Mouse (Mus musculus): Measurements from ENCODE around the gene N4bp3. TPM values are rescaled to one million over a fixed set of nuclear protein-coding genes. Genes with fewer than 3 reads are reported as not detected.
"Not testable (repeated sequence)": the region's sequence is repeated elsewhere in the genome, so short reads cannot be mapped to it uniquely, and the experiment has no call there.

Gene N4bp3
- polyA plus RNA-seq, 1 experiment from 2014 or later, result 12.9 TPM

- H3K4me2 ChIP-seq (ENCODE audit: low read length), result no peak overlapping the region
- H3K27ac ChIP-seq (ENCODE audit: low read length), result no peak overlapping the region
- peaks cover 8% of the 10 kb centered on the region for H3K4me1 ChIP-seq (replicated peaks; ENCODE audit: control insufficient read depth, insufficient read depth, low read length)
- ATAC-seq, result no peak
- 86% methylated on average over 5 of the region's 5 CpGs for WGBS
- no peak overlapping the region for H3K4me3 ChIP-seq (replicated peaks; ENCODE audit: low read length)
- H3K27me3 ChIP-seq (replicated peaks; ENCODE audit: control insufficient read depth, insufficient read depth, low read length), result no peaks in the 10 kb centered on the region
- H3K9me3 ChIP-seq (ENCODE audit: control insufficient read depth, low read length), result no peaks in the 10 kb centered on the region
- H3K36me3 ChIP-seq (ENCODE audit: control insufficient read depth, insufficient read depth), result peaks cover 44% of the 10 kb centered on the region
- H3K9ac ChIP-seq (replicated peaks; ENCODE audit: low read depth, low read length), result no peak overlapping the region
Measured at GRCm38 (mm10) chr11:51625187-51625820, 25.3 kb downstream of the N4bp3 start.

- Histone ChIP-seq H3K4me2 (ENCODE audit: low read length) (no peak overlapping the region), H3K9me3 (ENCODE audit: control insufficient read depth, low read length) (no peaks in the 10 kb centered on the region), H3K4me1 (replicated peaks; ENCODE audit: control insufficient read depth, insufficient read depth, low read length) (peaks cover 15% of the 10 kb centered on the region), H3K4me3 (replicated peaks; ENCODE audit: low read length) (no peak overlapping the region), H3K27me3 (replicated peaks; ENCODE audit: control insufficient read depth, insufficient read depth, low read length) (no peaks in the 10 kb centered on the region), H3K27ac (ENCODE audit: low read length) (no peak overlapping the region), H3K36me3 (ENCODE audit: control insufficient read depth, insufficient read depth) (peaks cover 39% of the 10 kb centered on the region), H3K9ac (replicated peaks; ENCODE audit: low read depth, low read length) (no peak overlapping the region)
- WGBS, result 89% methylated on average over 7 of the region's 7 CpGs
- no peak for ATAC-seq
Measured at GRCm38 (mm10) chr11:51622971-51623491, 27.6 kb downstream of the N4bp3 start.

GRCm38 (mm10) chr11:51621776-51622175 is 28.9 kb downstream of the N4bp3 start:
- Histone ChIP-seq H3K9ac (replicated peaks; ENCODE audit: low read depth, low read length) (no peak overlapping the region), H3K4me1 (replicated peaks; ENCODE audit: control insufficient read depth, insufficient read depth, low read length) (peaks cover 15% of the 10 kb centered on the region), H3K27ac (ENCODE audit: low read length) (no peak overlapping the region), H3K4me3 (replicated peaks; ENCODE audit: low read length) (no peak overlapping the region), H3K9me3 (ENCODE audit: control insufficient read depth, low read length) (no peaks in the 10 kb centered on the region), H3K27me3 (replicated peaks; ENCODE audit: control insufficient read depth, insufficient read depth, low read length) (no peaks in the 10 kb centered on the region), H3K4me2 (ENCODE audit: low read length) (no peak overlapping the region), H3K36me3 (ENCODE audit: control insufficient read depth, insufficient read depth) (peaks cover 35% of the 10 kb centered on the region)
- 93% methylated on average over 2 of the region's 2 CpGs for WGBS
- no peak for ATAC-seq

- Histone ChIP-seq H3K36me3 (ENCODE audit: control insufficient read depth, insufficient read depth) (peaks cover 24% of the 10 kb centered on the region), H3K4me2 (ENCODE audit: low read length) (peak overlapping the region; percentile 65)
Measured at GRCm38 (mm10) chr11:51620084-51620483, 30.6 kb downstream of the N4bp3 start.

GRCm38 (mm10) chr11:51619409-51620060 is 31.1 kb downstream of the N4bp3 start, which contains the start of gene Nhp2:
Gene Nhp2, plus strand, starts transcription at chr11:51619735.
- H3K27ac ChIP-seq (ENCODE audit: low read length), result no peak within 1 kb of the TSS
- H3K9ac ChIP-seq (replicated peaks; ENCODE audit: low read depth, low read length), result peak within 1 kb of the TSS; percentile 54
- H3K36me3 ChIP-seq (ENCODE audit: control insufficient read depth, insufficient read depth), result peaks cover 18% of the 10 kb centered on the region
- H3K27me3 ChIP-seq (replicated peaks; ENCODE audit: control insufficient read depth, insufficient read depth, low read length), result no peaks in the 10 kb centered on the region
- WGBS, result under 1% methylated on average over 51 of the region's 51 CpGs
- H3K9me3 ChIP-seq (ENCODE audit: control insufficient read depth, low read length), result no peaks in the 10 kb centered on the region
- peaks cover 22% of the 10 kb centered on the region for H3K4me1 ChIP-seq (replicated peaks; ENCODE audit: control insufficient read depth, insufficient read depth, low read length)
- ATAC-seq, result peak; percentile 96
- H3K4me2 ChIP-seq (ENCODE audit: low read length), result peak within 1 kb of the TSS; percentile 65
- H3K4me3 ChIP-seq (replicated peaks; ENCODE audit: low read length), result peak within 1 kb of the TSS; percentile 61

More at GRCm38 (mm10) chr11:51620084-51620483, 30.6 kb downstream of the N4bp3 start:
- WGBS, result 1% methylated on average over 11 of the region's 11 CpGs
- no peak overlapping the region for H3K27ac ChIP-seq (ENCODE audit: low read length)
- H3K27me3 ChIP-seq (replicated peaks; ENCODE audit: control insufficient read depth, insufficient read depth, low read length), result no peaks in the 10 kb centered on the region
- peak overlapping the region; percentile 54 for H3K9ac ChIP-seq (replicated peaks; ENCODE audit: low read depth, low read length)
- no peaks in the 10 kb centered on the region for H3K9me3 ChIP-seq (ENCODE audit: control insufficient read depth, low read length)
- peaks cover 22% of the 10 kb centered on the region for H3K4me1 ChIP-seq (replicated peaks; ENCODE audit: control insufficient read depth, insufficient read depth, low read length)
- peak overlapping the region; percentile 61 for H3K4me3 ChIP-seq (replicated peaks; ENCODE audit: low read length)
- no peak for ATAC-seq

- Histone ChIP-seq H3K4me1 (replicated peaks; ENCODE audit: control insufficient read depth, insufficient read depth, low read length) (peaks cover 22% of the 10 kb centered on the region), H3K4me2 (ENCODE audit: low read length) (peak overlapping the region; percentile 65), H3K36me3 (ENCODE audit: control insufficient read depth, insufficient read depth) (peaks cover 15% of the 10 kb centered on the region), H3K9ac (replicated peaks; ENCODE audit: low read depth, low read length) (no peak overlapping the region), H3K27ac (ENCODE audit: low read length) (no peak overlapping the region), H3K4me3 (replicated peaks; ENCODE audit: low read length) (peak overlapping the region; percentile 61), H3K27me3 (replicated peaks; ENCODE audit: control insufficient read depth, insufficient read depth, low read length) (no peaks in the 10 kb centered on the region), H3K9me3 (ENCODE audit: control insufficient read depth, low read length) (no peaks in the 10 kb centered on the region)
- WGBS, result 62% methylated on average over 7 of the region's 8 CpGs
- ATAC-seq, result no peak
Measured at GRCm38 (mm10) chr11:51618894-51619408, 31.7 kb downstream of the N4bp3 start.

- Histone ChIP-seq H3K4me2 (ENCODE audit: low read length) (no peak overlapping the region), H3K9me3 (ENCODE audit: control insufficient read depth, low read length) (no peaks in the 10 kb centered on the region), H3K4me1 (replicated peaks; ENCODE audit: control insufficient read depth, insufficient read depth, low read length) (peaks cover 22% of the 10 kb centered on the region), H3K27ac (ENCODE audit: low read length) (no peak overlapping the region), H3K27me3 (replicated peaks; ENCODE audit: control insufficient read depth, insufficient read depth, low read length) (no peaks in the 10 kb centered on the region), H3K4me3 (replicated peaks; ENCODE audit: low read length) (no peak overlapping the region), H3K36me3 (ENCODE audit: control insufficient read depth, insufficient read depth) (peaks cover 3% of the 10 kb centered on the region), H3K9ac (replicated peaks; ENCODE audit: low read depth, low read length) (no peak overlapping the region)
- WGBS, result 4% methylated on average over 4 of the region's 4 CpGs
- ATAC-seq, result no peak
Measured at GRCm38 (mm10) chr11:51617693-51618092, 32.9 kb downstream of the N4bp3 start.

- not testable (repeated sequence) for H3K4me3 ChIP-seq (replicated peaks; ENCODE audit: low read length); H3K27ac ChIP-seq (ENCODE audit: low read length); H3K4me2 ChIP-seq (ENCODE audit: low read length); H3K9ac ChIP-seq (replicated peaks; ENCODE audit: low read depth, low read length); H3K36me3 ChIP-seq (ENCODE audit: control insufficient read depth, insufficient read depth); ATAC-seq; H3K27me3 ChIP-seq (replicated peaks; ENCODE audit: control insufficient read depth, insufficient read depth, low read length); H3K9me3 ChIP-seq (ENCODE audit: control insufficient read depth, low read length)
- 91% methylated on average over 7 of the region's 7 CpGs for WGBS
- H3K4me1 ChIP-seq (replicated peaks; ENCODE audit: control insufficient read depth, insufficient read depth, low read length), result peaks cover 22% of the 10 kb centered on the region
Measured at GRCm38 (mm10) chr11:51616113-51616512, 34.5 kb downstream of the N4bp3 start.

- 2% methylated on average over 14 of the region's 14 CpGs for WGBS
- Histone ChIP-seq H3K27me3 (replicated peaks; ENCODE audit: control insufficient read depth, insufficient read depth, low read length) (no peaks in the 10 kb centered on the region), H3K27ac (ENCODE audit: low read length) (no peak overlapping the region), H3K9ac (replicated peaks; ENCODE audit: low read depth, low read length) (peak overlapping the region; percentile 52), H3K4me1 (replicated peaks; ENCODE audit: control insufficient read depth, insufficient read depth, low read length) (peaks cover 17% of the 10 kb centered on the region), H3K36me3 (ENCODE audit: control insufficient read depth, insufficient read depth) (no peaks in the 10 kb centered on the region), H3K4me3 (replicated peaks; ENCODE audit: low read length) (peak overlapping the region; percentile 31), H3K4me2 (ENCODE audit: low read length) (peak overlapping the region; percentile 50), H3K9me3 (ENCODE audit: control insufficient read depth, low read length) (no peaks in the 10 kb centered on the region)
- ATAC-seq, result peak; percentile 21; the same call in 1 of the 2 replicates
Measured at GRCm38 (mm10) chr11:51615601-51616000, 35.0 kb downstream of the N4bp3 start.

All from forebrain, embryonic 16.5 days (tissue).